Mouse (Mus musculus) adrenal gland, adult 8-10 months (tissue): ENCODE data around the gene Mrps6. TPM values are rescaled to one million over a fixed set of nuclear protein-coding genes. Genes with fewer than 3 reads are reported as not detected.

Experiments used
- total RNA-seq, 4 experiments: library from RNA; stranded (reverse); gene quantifications; 2 replicates each; pipeline ENCODE4 v1.2.4; 2022

The Mrps6 gene
- total RNA-seq, 4 experiments from 2014 or later = 80.9 to 100 (median 87.2) TPM

Other genes with a start within 250 kb of the Mrps6 start
- gene Gm49711, start within 50 bp of the Mrps6 start, total RNA-seq = not detected
- gene Slc5a3, start 52 bp downstream of the Mrps6 start, total RNA-seq = 10 to 100 TPM; 28.5 to 51.7 (median 35.6) TPM
- gene Kcne2, start 234.1 kb downstream of the Mrps6 start, total RNA-seq = not detected
- gene Smim11, start 243.0 kb downstream of the Mrps6 start, total RNA-seq = 10 to 100 TPM; 52.1 to 83.0 (median 64.7) TPM